Mouse (Mus musculus): ENCODE measurements around the gene Agap1.

DNA sequence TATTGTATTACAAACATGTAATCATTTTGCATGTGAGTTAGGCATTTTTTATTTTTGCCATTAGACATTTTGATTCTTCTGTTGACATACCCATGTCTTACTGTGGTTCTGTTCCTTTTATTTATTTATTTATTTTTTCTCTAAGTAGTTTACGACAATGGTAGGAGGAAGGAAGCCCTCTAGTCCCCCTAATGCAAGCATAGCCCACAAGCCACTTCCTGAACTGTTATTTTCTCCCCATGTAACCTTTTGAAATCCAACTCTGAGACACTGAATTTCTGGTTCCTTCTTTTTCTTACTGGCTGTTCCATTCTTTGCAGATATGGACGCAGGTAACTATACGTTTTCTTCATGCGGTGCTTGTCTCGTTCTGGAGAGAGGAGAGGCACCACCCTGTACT, 155.4 kb downstream of the Agap1 start:
- no peak for TF ChIP-seq CTCF (conservative IDR thresholded peaks at IDR 0.05; ENCODE audit: insufficient read depth, insufficient read length, low read depth, low read length)
- TF ChIP-seq POLR2A (IDR thresholded peaks at IDR 0.05; ENCODE audit: low read depth, low read length) = no peak

All from kidney, adult 2 months (tissue).